Mouse (Mus musculus): Measurements from ENCODE around the gene Ar. TPM values are rescaled to one million over a fixed set of nuclear protein-coding genes. Genes with fewer than 3 reads are reported as not detected.

Ar gene
- 1 to 10 TPM in 1 of 2 experiments, under 1 TPM in 1; 0.52 to 1.1 TPM for total RNA-seq (2021)

DNA sequence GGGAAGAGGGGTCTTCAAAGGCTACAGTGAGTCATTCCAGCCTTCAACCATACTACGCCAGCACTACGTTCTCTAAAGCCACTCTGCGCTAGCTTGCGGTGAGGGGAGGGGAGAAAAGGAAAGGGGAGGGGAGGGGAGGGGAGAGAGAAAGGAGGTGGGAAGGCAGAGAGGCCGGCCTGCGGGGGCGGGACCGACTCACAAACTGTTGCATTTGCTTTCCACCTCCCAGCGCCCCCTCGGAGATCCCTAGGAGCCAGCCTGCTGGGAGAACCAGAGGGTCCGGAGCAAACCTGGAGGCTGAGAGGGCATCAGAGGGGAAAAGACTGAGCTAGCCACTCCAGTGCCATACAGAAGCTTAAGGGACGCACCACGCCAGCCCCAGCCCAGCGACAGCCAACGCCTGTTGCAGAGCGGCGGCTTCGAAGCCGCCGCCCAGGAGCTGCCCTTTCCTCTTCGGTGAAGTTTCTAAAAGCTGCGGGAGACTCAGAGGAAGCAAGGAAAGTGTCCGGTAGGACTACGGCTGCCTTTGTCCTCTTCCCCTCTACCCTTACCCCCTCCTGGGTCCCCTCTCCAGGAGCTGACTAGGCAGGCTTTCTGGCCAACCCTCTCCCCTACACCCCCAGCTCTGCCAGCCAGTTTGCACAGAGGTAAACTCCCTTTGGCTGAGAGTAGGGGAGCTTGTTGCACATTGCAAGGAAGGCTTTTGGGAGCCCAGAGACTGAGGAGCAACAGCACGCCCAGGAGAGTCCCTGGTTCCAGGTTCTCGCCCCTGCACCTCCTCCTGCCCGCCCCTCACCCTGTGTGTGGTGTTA is at the start of gene Ar:
Gene Ar (plus strand): TSS at position 239 of the 812 bp plus-strand sequence.
- peak; percentile 25 for DNase-seq

DNA sequence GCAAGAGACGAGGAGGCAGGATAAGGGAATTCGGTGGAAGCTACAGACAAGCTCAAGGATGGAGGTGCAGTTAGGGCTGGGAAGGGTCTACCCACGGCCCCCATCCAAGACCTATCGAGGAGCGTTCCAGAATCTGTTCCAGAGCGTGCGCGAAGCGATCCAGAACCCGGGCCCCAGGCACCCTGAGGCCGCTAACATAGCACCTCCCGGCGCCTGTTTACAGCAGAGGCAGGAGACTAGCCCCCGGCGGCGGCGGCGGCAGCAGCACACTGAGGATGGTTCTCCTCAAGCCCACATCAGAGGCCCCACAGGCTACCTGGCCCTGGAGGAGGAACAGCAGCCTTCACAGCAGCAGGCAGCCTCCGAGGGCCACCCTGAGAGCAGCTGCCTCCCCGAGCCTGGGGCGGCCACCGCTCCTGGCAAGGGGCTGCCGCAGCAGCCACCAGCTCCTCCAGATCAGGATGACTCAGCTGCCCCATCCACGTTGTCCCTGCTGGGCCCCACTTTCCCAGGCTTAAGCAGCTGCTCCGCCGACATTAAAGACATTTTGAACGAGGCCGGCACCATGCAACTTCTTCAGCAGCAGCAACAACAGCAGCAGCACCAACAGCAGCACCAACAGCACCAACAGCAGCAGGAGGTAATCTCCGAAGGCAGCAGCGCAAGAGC is 1.3 kb downstream of the Ar start:
- peak; percentile 6 for DNase-seq

DNA sequence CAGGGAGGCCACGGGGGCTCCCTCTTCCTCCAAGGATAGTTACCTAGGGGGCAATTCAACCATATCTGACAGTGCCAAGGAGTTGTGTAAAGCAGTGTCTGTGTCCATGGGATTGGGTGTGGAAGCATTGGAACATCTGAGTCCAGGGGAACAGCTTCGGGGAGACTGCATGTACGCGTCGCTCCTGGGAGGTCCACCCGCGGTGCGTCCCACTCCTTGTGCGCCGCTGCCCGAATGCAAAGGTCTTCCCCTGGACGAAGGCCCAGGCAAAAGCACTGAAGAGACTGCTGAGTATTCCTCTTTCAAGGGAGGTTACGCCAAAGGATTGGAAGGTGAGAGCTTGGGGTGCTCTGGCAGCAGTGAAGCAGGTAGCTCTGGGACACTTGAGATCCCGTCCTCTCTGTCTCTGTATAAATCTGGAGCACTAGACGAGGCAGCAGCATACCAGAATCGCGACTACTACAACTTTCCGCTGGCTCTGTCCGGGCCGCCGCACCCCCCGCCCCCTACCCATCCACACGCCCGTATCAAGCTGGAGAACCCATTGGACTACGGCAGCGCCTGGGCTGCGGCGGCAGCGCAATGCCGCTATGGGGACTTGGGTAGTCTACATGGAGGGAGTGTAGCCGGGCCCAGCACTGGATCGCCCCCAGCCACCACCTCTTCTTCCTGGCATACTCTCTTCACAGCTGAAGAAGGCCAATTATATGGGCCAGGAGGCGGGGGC is 2.0 kb downstream of the Ar start:
- no peak for DNase-seq

DNA sequence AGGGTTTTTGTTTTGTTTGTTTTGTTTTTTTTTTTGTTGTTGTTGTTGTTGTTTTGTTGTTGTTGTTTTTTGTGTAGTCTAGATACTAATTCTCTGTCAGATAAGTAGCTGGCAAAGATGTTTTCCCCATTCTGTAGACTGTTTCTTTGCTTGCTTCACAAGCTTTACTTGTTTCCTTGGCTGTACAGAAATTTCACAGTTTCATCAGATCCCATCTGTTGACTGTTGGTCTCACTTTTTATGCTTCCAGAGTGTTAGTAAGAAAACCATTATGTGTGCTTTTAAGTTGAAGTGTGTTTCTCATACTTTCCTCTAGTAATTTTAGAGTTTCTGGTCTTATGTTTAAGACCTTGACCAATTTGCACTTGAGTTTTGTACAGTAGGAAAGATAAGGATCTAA is 41.2 kb downstream of the Ar start:
- DNase-seq = no peak

DNA sequence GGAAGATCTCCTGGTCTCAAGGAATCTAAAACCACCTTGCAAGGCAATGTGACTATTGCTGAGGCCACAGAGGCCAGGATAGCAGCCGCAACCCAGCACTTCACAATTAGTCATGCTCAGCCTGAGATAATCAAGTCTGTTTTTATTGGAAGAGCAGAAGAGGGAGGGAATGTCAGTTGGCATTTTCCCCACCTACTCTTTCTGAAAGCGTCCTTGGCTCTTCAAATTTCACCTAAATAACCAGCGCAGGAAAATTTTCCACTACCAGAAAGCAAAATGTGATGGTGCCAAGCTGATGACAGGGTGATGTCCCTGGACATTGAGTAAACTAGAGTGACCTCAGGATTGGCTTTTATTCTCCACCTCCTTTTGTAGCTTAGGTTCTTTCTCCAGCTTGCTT is 57.2 kb downstream of the Ar start:
- DNase-seq = no peak

GRCm38 (mm10) chrX:98207166-98207565 is 58.6 kb downstream of the Ar start:
- DNase-seq = no peak

DNA sequence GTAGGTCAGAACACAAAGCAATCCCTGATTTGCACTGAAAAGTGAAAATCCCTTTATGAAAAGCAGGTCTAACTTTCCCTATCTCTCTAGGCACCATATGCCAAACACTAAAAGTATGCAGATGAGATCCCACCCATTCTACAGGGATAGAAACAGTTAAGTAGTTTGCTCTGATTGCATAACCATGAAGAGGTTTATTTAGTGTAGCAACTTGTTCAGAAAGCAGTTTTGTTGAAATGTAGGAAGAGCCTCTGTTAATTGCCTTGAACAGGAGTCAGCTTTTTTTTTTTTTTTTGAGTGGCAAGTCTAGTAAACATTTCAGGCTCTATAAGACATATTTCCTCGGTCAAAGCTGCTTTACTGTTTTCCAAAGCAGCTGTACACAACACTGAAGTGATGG is 67.5 kb downstream of the Ar start:
- DNase-seq = no peak

GRCm38 (mm10) chrX:98239011-98239410 is 90.4 kb downstream of the Ar start:
- DNase-seq = no peak

- DNase-seq = no peak
These were observed 96.5 kb downstream of the Ar start for GRCm38 (mm10) chrX:98245108-98245507.

GRCm38 (mm10) chrX:98248363-98248762 is 99.8 kb downstream of the Ar start:
- no peak for DNase-seq

GRCm38 (mm10) chrX:98259620-98260019 is 111.1 kb downstream of the Ar start:
- no peak for DNase-seq

GRCm38 (mm10) chrX:98265755-98266154 is 117.2 kb downstream of the Ar start:
- DNase-seq = no peak

DNA sequence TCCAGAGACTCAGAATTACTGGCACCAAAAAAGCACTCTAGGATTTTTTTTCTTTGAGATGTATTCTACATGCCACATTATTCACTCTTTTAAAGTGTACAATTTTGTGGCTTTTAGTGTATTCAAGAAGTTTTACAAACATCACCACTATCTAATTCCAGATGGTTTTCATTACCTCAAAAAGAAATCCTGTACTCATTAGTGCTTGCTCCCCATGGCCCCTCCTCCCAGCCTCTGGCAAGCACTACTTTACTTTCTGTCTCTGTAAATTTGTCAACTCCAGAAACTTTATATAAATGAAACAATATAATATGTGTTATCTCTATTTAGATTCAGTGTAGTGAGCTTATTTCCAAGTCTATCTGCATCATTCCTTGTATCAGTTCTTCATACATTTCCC is 122.8 kb downstream of the Ar start:
- no peak for DNase-seq

- DNase-seq = no peak
These were observed 143.2 kb downstream of the Ar start for GRCm38 (mm10) chrX:98291763-98292162.

- DNase-seq = no peak
These were observed 152.1 kb downstream of the Ar start for GRCm38 (mm10) chrX:98300685-98301084.

DNA sequence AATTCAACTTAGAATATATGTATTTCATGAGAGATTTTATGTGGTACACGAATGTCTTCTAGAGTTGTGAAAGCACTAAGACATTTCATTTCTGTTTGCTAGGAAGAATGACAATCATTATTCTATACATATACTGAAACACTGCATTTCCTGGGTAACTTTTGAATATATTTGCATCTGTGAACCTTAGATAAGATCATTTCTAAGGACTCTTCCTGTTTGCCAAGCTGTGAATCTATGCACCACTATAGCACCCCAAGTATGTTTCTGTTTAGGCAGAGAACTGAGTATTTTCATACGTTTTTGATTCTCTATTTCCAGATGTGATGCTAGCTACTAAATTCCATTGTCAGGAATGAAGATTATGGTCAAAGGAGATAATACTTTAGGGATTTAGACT is 153.4 kb downstream of the Ar start:
- DNase-seq = no peak

DNA sequence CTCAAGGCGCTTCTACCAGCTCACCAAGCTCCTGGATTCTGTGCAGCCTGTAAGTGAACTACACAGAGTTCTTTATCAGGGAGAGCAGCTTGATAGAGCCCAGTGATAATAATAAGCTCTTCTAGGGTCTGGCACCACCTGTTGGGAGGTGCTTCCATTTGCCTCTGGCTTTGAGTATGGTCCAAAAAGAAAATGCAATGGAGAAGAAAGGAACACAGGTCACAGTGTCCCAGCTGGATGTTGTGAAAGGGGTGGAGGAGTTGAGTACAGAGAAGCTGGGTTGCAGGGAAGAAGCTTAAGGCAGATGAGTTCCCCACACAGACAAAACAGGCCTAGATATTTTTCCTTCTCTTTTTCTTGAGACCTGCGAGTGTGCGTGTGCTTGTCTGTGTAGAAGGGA is 167.4 kb downstream of the Ar start:
- DNase-seq = no peak

GRCm38 (mm10) chrX:98317483-98317882 is 168.9 kb downstream of the Ar start:
- DNase-seq = no peak

- DNase-seq = no peak
These were observed 174.5 kb downstream of the Ar start for GRCm38 (mm10) chrX:98323105-98323504.

DNA sequence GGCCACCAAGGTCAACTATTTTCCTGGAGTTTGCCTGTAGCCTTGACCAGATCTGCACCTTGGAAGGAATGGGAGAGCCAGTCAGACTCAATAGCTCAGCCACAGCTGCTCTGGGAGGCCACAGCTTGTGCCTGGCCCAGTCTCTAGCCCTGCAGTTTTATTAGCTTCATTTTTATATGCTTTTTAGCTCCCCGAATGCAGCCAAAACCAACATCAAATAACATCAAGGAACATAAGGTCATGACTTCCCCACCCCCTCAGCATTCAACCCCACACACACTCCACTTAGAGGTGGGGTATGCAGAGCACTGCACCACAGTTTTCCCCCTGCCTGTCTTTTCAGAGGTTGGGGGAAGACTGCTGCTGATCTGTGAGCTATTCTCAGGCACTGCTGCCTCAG is 198.9 kb downstream of the Ar start:
- DNase-seq = no peak

GRCm38 (mm10) chrX:98348036-98348435 is 199.5 kb downstream of the Ar start:
- peak; percentile 26 for DNase-seq

Measured in heart, postnatal 4 days (tissue).